Mouse (Mus musculus) bone marrow, adult 2 months (tissue): Measurements from ENCODE around the gene Ubxn6.

ENCODE experiments used
- CTCF ChIP-seq: fragments of 200-500 bp; IDR thresholded peaks from 2 replicates; pipeline ENCODE4 v1.5.1; 2011; ENCODE audit warnings: low read length, control low read depth; ENCODE audit not compliant: control insufficient read depth, insufficient read depth
- POLR2A ChIP-seq: fragments of 200-500 bp; IDR thresholded peaks from 2 replicates; pipeline ENCODE4 v1.6.1; 2011; ENCODE audit warnings: low read depth, mild to moderate bottlenecking, control low read depth, low read length, borderline replicate concordance; ENCODE audit not compliant: control insufficient read depth

GRCm38 (mm10) chr17:56036176-56036900, 38.5 kb downstream of the Ubxn6 start, which contains the start of gene Sh3gl1:
- TF ChIP-seq POLR2A (peak; percentile 88; the same call in 1 of the 2 replicates), CTCF (peak; percentile 99)
